Mouse (Mus musculus): Measurements from ENCODE around the gene Txndc8.

GRCm38 (mm10) chr4:57952416-57952815 lies 56.5 kb downstream of the Txndc8 start:
- TF ChIP-seq HCFC1 (IDR thresholded peaks at IDR 0.05; ENCODE audit: borderline replicate concordance, insufficient read depth, low read length): no peak
- TF ChIP-seq ZC3H11A (IDR thresholded peaks at IDR 0.05; ENCODE audit: borderline replicate concordance, low read depth, low read length): no peak
- no peak for TF ChIP-seq MAFK (IDR thresholded peaks at IDR 0.05; ENCODE audit: insufficient read depth, low read depth, low read length)

Measured in ES-E14 (cell line).